Mouse (Mus musculus) bone marrow macrophage, adult 2 months (primary cell): ENCODE data around the gene Hspe1. TPM values are rescaled to one million over a fixed set of nuclear protein-coding genes. Genes with fewer than 3 reads are reported as not detected.
"Not testable (repeated sequence)": the region's sequence is repeated elsewhere in the genome, so short reads cannot be mapped to it uniquely, and the experiment has no call there.

Source experiments
- H3K27ac ChIP-seq: 2 replicates; pipeline ENCODE4 v1.5.1; 2012; ENCODE audit warnings: low read depth, low read length; ENCODE audit not compliant: insufficient read depth
- H3K4me1 ChIP-seq: 2 replicates; pipeline ENCODE4 v1.6.1; 2012; ENCODE audit warnings: low read length; ENCODE audit not compliant: control insufficient read depth, insufficient read depth
- H3K4me3 ChIP-seq: 2 replicates; pipeline ENCODE4 v1.5.1; 2012; ENCODE audit warnings: mild to moderate bottlenecking, low read length, moderate library complexity; ENCODE audit not compliant: insufficient read depth
- CTCF ChIP-seq: IDR thresholded peaks from 2 replicates; pipeline ENCODE4 v1.5.1; 2012; ENCODE audit warnings: low read depth, mild to moderate bottlenecking, low read length, moderate library complexity
- POLR2A ChIP-seq: IDR thresholded peaks from 2 replicates; pipeline ENCODE4 v1.6.1; 2012; ENCODE audit warnings: mild to moderate bottlenecking, low read depth, low read length, borderline replicate concordance
- polyA plus RNA-seq: library from polyadenylated mRNA; stranded (reverse); fragments of >200 nt; gene quantifications from 2 replicates; pipeline ENCODE4 v1.2.4, GENCODE M21; 2012; ENCODE audit not compliant: missing spikeins, insufficient read depth, insufficient read length

The Hspe1 gene
- polyA plus RNA-seq, 1 experiment, result 129 TPM

DNA sequence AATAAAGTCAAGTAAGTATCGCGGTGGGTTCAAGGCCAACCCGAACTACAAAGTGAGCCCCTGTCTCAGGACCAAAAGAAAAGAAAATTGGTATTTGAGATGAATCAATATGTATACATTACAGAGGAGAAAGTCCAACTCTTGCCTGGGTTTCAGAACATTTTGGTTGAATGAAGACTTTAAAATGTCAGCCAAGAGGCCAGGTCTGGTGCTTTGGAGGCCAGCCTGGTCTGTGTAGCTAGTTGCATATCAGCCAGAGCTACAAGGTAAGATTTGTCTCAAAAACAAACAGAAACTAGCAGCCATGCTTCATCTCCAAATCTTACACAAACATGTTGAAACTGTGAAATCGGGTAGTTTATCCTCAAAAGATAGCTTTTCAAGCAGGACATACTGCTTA, 34.3 kb upstream of the Hspe1 start:
- Histone ChIP-seq H3K27ac (no peak overlapping the region), H3K4me3 (peak overlapping the region; percentile 65; the same call in 1 of the 2 replicates)

DNA sequence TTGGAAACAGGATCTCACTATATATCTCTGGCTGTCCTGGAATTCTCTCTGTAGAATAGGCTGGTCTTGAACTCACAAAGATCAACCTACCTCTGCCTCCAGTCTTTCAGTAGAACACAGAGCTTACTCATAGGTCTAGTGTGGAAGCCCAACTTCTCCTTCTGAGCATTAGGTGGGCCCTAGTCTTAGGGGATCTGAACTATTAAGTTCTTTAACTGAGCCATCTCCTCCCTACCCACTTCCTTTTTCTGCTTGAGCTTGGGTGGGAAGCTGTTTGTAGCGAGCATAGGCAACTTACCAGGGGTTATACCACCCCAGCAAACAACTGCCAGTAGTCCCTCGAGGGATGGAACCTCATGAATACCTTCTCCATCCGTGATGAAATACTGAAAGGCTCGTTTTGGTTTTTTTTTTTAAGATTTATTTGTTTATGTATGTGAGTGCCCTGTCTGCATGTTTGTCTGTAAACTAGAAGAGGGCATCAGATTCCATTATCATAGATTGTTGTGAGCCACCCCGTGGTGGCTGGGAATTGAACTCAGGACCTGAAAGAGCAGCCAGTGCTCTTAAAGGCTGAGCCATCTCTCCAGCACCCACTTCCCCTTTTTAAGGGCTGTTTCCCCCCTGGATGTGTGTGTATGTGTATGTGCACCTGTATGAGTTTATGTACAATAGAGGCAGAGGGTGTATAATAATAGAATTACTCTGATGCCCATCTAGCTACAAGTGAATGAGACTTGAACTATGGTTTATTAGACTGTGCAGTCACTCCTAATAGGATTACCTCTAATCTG, 32.4 kb upstream of the Hspe1 start:
- peaks cover 17% of the 10 kb centered on the region for H3K4me1 ChIP-seq
- no peak overlapping the region for H3K27ac ChIP-seq
- TF ChIP-seq CTCF, result no peak
- TF ChIP-seq POLR2A, result no peak
- no peak overlapping the region for H3K4me3 ChIP-seq

More for the DNA sequence above, 34.3 kb upstream of the Hspe1 start:
- peaks cover 21% of the 10 kb centered on the region for H3K4me1 ChIP-seq
- no peak for TF ChIP-seq POLR2A
- TF ChIP-seq CTCF, result no peak

GRCm38 (mm10) chr1:55058383-55058782, 29.5 kb upstream of the Hspe1 start:
- H3K4me3 ChIP-seq, H3K27ac ChIP-seq: not testable (repeated sequence)
- H3K4me1 ChIP-seq, result peaks cover 16% of the 10 kb centered on the region

DNA sequence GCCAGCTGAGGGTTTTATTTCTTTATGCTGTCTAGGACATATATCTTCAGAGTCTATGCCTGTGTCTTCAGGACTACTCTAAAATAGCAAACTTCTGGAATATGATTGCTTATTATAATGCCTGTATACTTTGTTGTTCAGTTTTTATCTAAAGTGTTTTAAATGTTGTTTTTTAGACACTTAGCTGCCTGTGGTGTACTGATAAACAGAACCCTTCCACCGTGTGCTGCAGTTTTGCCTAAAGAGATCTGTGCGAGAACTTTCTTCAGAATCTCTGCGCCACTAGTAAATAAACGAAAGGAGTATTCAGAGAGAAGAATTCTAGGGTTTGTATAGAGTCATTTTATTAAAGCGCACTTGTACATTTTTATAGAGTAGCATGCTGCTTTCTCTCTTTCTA, 26.8 kb upstream of the Hspe1 start:
- Histone ChIP-seq H3K4me3 (no peak overlapping the region), H3K27ac (no peak overlapping the region), H3K4me1 (peaks cover 13% of the 10 kb centered on the region)
- TF ChIP-seq CTCF, result no peak
- TF ChIP-seq POLR2A, result no peak

- H3K27ac ChIP-seq, result no peak overlapping the region
- TF ChIP-seq POLR2A, result no peak
- TF ChIP-seq CTCF, result no peak
- no peak overlapping the region for H3K4me3 ChIP-seq
- H3K4me1 ChIP-seq, result peaks cover 13% of the 10 kb centered on the region
These were observed 26.2 kb upstream of the Hspe1 start for GRCm38 (mm10) chr1:55061772-55062171.

- not testable (repeated sequence) for H3K4me3 ChIP-seq, H3K4me1 ChIP-seq, H3K27ac ChIP-seq
These were observed 15.6 kb upstream of the Hspe1 start for GRCm38 (mm10) chr1:55072328-55072727.

- Histone ChIP-seq H3K4me1 (no peaks in the 10 kb centered on the region), H3K27ac (no peak overlapping the region), H3K4me3 (no peak overlapping the region)
- TF ChIP-seq POLR2A (no peak), CTCF (no peak)
These were observed 13.2 kb upstream of the Hspe1 start for GRCm38 (mm10) chr1:55074757-55075156.

DNA sequence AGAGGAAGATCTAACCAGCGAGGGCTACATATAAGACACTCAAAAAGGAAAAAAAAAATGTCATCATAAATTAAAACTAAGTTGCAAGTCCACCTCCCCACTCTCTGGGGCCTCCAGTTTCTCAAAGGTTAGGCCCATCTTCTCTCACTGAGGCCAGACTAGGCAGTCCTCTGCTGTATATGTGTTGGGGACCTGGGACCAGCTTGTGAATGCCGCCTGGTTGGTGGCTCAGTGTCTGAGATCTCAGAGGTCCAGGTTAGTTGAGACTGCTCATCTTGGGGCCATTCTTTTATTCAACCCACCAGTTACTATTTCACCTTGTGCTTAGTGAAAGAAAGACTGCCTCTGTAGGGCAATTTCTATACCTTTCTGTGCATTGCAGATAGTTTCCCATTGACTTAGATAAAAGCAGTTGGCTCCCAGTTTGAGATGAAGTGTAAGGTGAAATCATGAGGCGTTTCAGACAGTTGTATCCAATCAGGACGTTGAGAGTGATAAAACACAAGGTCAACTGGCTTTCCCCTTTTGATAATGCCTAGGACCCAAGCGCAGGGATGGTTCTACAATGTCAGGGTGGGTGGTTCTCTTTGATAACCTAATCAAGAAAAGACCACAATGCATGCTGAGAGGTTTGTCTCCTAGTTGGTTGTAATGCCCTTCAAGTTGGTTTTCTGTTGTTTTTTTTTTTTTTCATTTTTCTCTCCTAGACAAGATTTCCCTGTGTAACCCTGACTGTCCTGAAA, 12.1 kb upstream of the Hspe1 start:
- TF ChIP-seq CTCF, result no peak
- no peak for TF ChIP-seq POLR2A
- no peaks in the 10 kb centered on the region for H3K4me1 ChIP-seq
- no peak overlapping the region for H3K27ac ChIP-seq

DNA sequence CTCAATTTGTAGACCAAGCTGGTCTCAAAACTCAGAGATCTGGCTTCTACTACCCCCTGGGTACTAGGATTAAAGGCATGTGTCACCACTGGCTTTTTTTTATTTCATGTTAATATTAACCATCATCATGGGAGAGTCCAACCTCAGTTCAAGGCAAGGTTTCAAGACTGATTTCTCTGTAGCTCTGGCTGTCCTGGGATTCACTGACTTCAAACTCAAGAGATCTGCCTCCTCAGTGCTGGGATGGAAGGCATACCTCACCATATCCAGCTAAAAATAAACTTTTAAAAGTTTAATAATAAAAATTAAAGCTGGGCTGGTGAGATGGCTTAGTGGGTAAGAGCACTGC, 11.6 kb upstream of the Hspe1 start:
- Histone ChIP-seq H3K27ac (no peak overlapping the region), H3K4me3 (no peak overlapping the region), H3K4me1 (no peaks in the 10 kb centered on the region)
- TF ChIP-seq POLR2A (no peak), CTCF (no peak)

More for the DNA sequence above, 12.1 kb upstream of the Hspe1 start:
- H3K4me3 ChIP-seq, result no peak overlapping the region

DNA sequence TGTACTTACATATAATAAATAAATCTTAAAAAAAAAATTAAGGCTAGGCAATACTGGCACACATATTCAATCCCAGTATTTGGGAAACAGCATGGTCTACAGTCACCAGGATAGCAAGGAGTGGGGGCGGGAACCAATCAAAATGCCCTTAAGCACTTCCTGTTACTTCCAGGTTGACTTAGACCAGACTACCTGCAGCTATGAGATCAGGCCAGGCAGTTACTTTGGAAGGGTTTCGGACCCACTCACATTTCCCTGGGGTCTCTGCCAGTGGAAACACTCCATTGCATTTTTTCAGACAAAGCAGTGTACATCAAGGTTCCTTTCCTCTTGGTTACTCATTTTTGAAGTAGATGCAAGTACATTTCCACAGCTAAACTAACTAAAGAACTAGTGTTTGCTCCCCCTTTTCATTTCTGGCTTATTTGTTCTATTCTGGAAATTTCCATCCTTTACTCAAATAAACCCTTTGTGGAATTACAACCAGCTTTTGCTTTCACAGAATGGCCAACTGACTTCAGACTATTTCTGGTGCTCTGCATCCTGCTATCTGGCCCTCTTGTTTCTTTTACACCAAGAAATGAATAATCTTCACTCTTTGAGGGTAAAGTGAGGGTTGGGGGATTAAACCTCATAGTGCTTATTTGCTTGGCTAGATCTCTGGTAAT, 10.9 kb upstream of the Hspe1 start:
- TF ChIP-seq POLR2A (no peak), CTCF (no peak)
- Histone ChIP-seq H3K4me1 (no peaks in the 10 kb centered on the region), H3K4me3 (no peak overlapping the region), H3K27ac (no peak overlapping the region)
